Comparison of ENCODE assay signal across 17 mouse cellular contexts in genomic region chr6:29303726-29304125, GRCm38 (mm10). TPM values are rescaled to one million over a fixed set of nuclear protein-coding genes. Genes with fewer than 3 reads are reported as not detected.
DNase-seq lines count a peak whose midpoint lies in the region; ATAC-seq and TF ChIP-seq lines count a peak whose summit lies in the region.
"Had no signal": no experiment of that assay in that cellular context is flagged by ENCODE, and none has a peak within 500 bp of the region (broad histone marks: within the 10 kb centered on the region; RNA-seq: fewer than 3 reads in every experiment).

No protein-coding gene starts in this region.

- H3K4me3 ChIP-seq in intestine, postnatal 0 days (ENCODE audit: low read depth, low read length): no peak overlapping the region
- no peak overlapping the region for H3K4me3 ChIP-seq in intestine, embryonic 16.5 days (ENCODE audit: low read length)
- H3K4me3 ChIP-seq in lung, postnatal 0 days (ENCODE audit: low read depth, low read length): no peak overlapping the region
- H3K4me3 ChIP-seq in E14TG2a.4 (replicated peaks; ENCODE audit: low read length): no peak overlapping the region
- H3K4me3 ChIP-seq: kidney, embryonic 15.5 days; limb, embryonic 12.5 days had no signal

- no peak for DNase-seq in lung, postnatal 0 days (ENCODE audit: low spot score)
- DNase-seq in lung, adult 18-20 months: no peak
- DNase-seq in Patski (ENCODE audit: low read depth, low spot score): no peak
- DNase-seq: adrenal gland, postnatal 36 days; cerebellum, adult 9-11 months; thymus, postnatal 36 days had no signal

- TF ChIP-seq EP300 in lung, postnatal 0 days (IDR thresholded peaks at IDR 0.05): no peak

- H3K4me2 ChIP-seq in intestine, postnatal 0 days (replicated peaks; ENCODE audit: low read depth): no peak overlapping the region
- no peak overlapping the region for H3K4me2 ChIP-seq in intestine, embryonic 16.5 days (ENCODE audit: low read depth, low read length)
- H3K4me2 ChIP-seq in lung, postnatal 0 days (replicated peaks; ENCODE audit: low read depth, low read length): no peak overlapping the region
- H3K4me2 ChIP-seq: kidney, embryonic 15.5 days; limb, embryonic 12.5 days had no signal

- in situ Hi-C loops in Patski (cut with MboI; ENCODE audit: low pct_unique_long_range_greater_than_20kb): no loop called here

- no peaks in the 10 kb centered on the region for H3K36me3 ChIP-seq in intestine, postnatal 0 days (ENCODE audit: control insufficient read depth, insufficient read depth)
- no peaks in the 10 kb centered on the region for H3K36me3 ChIP-seq in intestine, embryonic 16.5 days (ENCODE audit: control insufficient read depth, insufficient read depth, low read length)
- no peaks in the 10 kb centered on the region for H3K36me3 ChIP-seq in lung, postnatal 0 days (ENCODE audit: insufficient read depth, low read length)
- no peaks in the 10 kb centered on the region for H3K36me3 ChIP-seq in E14TG2a.4 (ENCODE audit: insufficient read depth, low read length)
- H3K36me3 ChIP-seq: kidney, embryonic 15.5 days; limb, embryonic 12.5 days had no signal

- CTCF ChIA-PET in Patski (lab: Charles Lee): interaction anchor here (1.1 to 1.2 kb wide), 2 partner anchors 11 to 47 kb away, joined by 3 read pairs; no protein-coding TSS in a partner anchor

- H3K9me3 ChIP-seq in intestine, postnatal 0 days (ENCODE audit: control insufficient read depth): no peaks in the 10 kb centered on the region
- H3K9me3 ChIP-seq in intestine, embryonic 16.5 days (ENCODE audit: control insufficient read depth, low read length): no peaks in the 10 kb centered on the region; the same call in 1 of the 2 replicates
- peaks cover 3% of the 10 kb centered on the region; the same call in 1 of the 2 replicates for H3K9me3 ChIP-seq in lung, postnatal 0 days (ENCODE audit: low read length)
- no peaks in the 10 kb centered on the region for H3K9me3 ChIP-seq in E14TG2a.4 (ENCODE audit: low read length)
- H3K9me3 ChIP-seq: limb, embryonic 12.5 days had no signal

- no peak for ATAC-seq in intestine, postnatal 0 days
- ATAC-seq in intestine, embryonic 16.5 days: no peak
- ATAC-seq in lung, postnatal 0 days: no peak
- ATAC-seq in Patski: no peak
- no peak for ATAC-seq in CD4-positive, CD25-positive, alpha-beta regulatory T cell, adult 4 months
- ATAC-seq: forebrain, embryonic 14.5 days; inflammation-experienced regulatory T-cells, adult 6 months; midbrain, embryonic 16.5 days had no signal

- H3K27me3 ChIP-seq in intestine, postnatal 0 days (replicated peaks; ENCODE audit: control insufficient read depth, insufficient read depth, low read length): no peaks in the 10 kb centered on the region
- H3K27me3 ChIP-seq in intestine, embryonic 16.5 days (replicated peaks; ENCODE audit: control insufficient read depth, insufficient read depth, low read length): no peaks in the 10 kb centered on the region
- H3K27me3 ChIP-seq in lung, postnatal 0 days (replicated peaks; ENCODE audit: insufficient read depth, low read length): no peaks in the 10 kb centered on the region
- 0 out of 2 replicates have a peak, but pooled peaks cover 8% of the 10 kb centered on the region for H3K27me3 ChIP-seq in E14TG2a.4 (ENCODE audit: insufficient read depth, low read length)
- no peaks in the 10 kb centered on the region for H3K27me3 ChIP-seq in Patski
- H3K27me3 ChIP-seq: kidney, embryonic 15.5 days; limb, embryonic 12.5 days had no signal

- POLR2A ChIA-PET in Patski (lab: Charles Lee): no interaction called here

- peak; percentile 47 for TF ChIP-seq CTCF in intestine, postnatal 0 days (IDR thresholded peaks at IDR 0.05; ENCODE audit: low read depth)
- TF ChIP-seq CTCF in lung, postnatal 0 days (IDR thresholded peaks at IDR 0.05): peak; percentile 38
- TF ChIP-seq CTCF in E14TG2a.4 (conservative IDR thresholded peaks at IDR 0.05; ENCODE audit: low read length) (peak; percentile 28; the same call in 1 of the 2 replicates), Patski (IDR thresholded peaks at IDR 0.05) (peak; percentile 38)

- H3K4me1 ChIP-seq in intestine, postnatal 0 days (replicated peaks; ENCODE audit: control insufficient read depth, insufficient read depth, low read length): no peaks in the 10 kb centered on the region
- H3K4me1 ChIP-seq in intestine, embryonic 16.5 days (ENCODE audit: control insufficient read depth, insufficient read depth, low read length): no peaks in the 10 kb centered on the region
- no peaks in the 10 kb centered on the region for H3K4me1 ChIP-seq in lung, postnatal 0 days (ENCODE audit: insufficient read depth, low read depth, low read length)
- peaks cover 7% of the 10 kb centered on the region for H3K4me1 ChIP-seq in E14TG2a.4 (replicated peaks; ENCODE audit: low read depth, low read length)
- H3K4me1 ChIP-seq: kidney, embryonic 15.5 days; limb, embryonic 12.5 days had no signal

- no peak overlapping the region for H3K9ac ChIP-seq in intestine, postnatal 0 days (ENCODE audit: low read depth, low read length)
- no peak overlapping the region for H3K9ac ChIP-seq in intestine, embryonic 16.5 days (ENCODE audit: low read depth, low read length)
- no peak overlapping the region for H3K9ac ChIP-seq in lung, postnatal 0 days (replicated peaks; ENCODE audit: low read depth)
- H3K9ac ChIP-seq: kidney, embryonic 15.5 days; limb, embryonic 12.5 days had no signal

- 40% methylated on average over 5 of the region's 5 CpGs for WGBS in intestine, postnatal 0 days
- 33% methylated on average over 5 of the region's 5 CpGs for WGBS in intestine, embryonic 16.5 days
- WGBS in lung, postnatal 0 days: 35% methylated on average over 5 of the region's 5 CpGs

- no peak overlapping the region for H3K27ac ChIP-seq in intestine, postnatal 0 days (ENCODE audit: low read depth, low read length)
- no peak overlapping the region for H3K27ac ChIP-seq in intestine, embryonic 16.5 days (ENCODE audit: low read length)
- H3K27ac ChIP-seq in lung, postnatal 0 days (ENCODE audit: low read length): no peak overlapping the region
- H3K27ac ChIP-seq: kidney, embryonic 15.5 days; limb, embryonic 12.5 days had no signal

RNA-seq across cellular contexts. Expression of gene Fam71f1, which starts 15.2 kb away (rescaled TPM):
- polyA plus RNA-seq in intestine, postnatal 0 days (2015; fragmentation: Nextera tagmentation; extraction: Ambion mirVana): not detected in 2 replicates
- not detected in 2 replicates for polyA plus RNA-seq in intestine, embryonic 16.5 days (2015; fragmentation: Nextera tagmentation; extraction: Ambion mirVana)
- polyA plus RNA-seq in lung, postnatal 0 days (2015; fragmentation: Nextera tagmentation; extraction: Ambion mirVana): not detected in 2 replicates
- 0.18 TPM for polyA plus RNA-seq in Patski (2021)
- polyA plus RNA-seq in CD4-positive, CD25-positive, alpha-beta regulatory T cell, adult 4 months (2017; shearing (Covaris generic)): not detected
- polyA plus RNA-seq: forebrain, embryonic 14.5 days; hindbrain, embryonic 11.5 days; inflammation-experienced regulatory T-cells, adult 6 months; limb, embryonic 12.5 days; liver, embryonic 16.5 days; midbrain, embryonic 16.5 days had no signal

RNA-seq across cellular contexts. Expression of gene Fam71f2, which starts 24.3 kb away (rescaled TPM):
- polyA plus RNA-seq in intestine, postnatal 0 days (2015; fragmentation: Nextera tagmentation; extraction: Ambion mirVana): not detected in 2 replicates
- polyA plus RNA-seq in intestine, embryonic 16.5 days (2015; fragmentation: Nextera tagmentation; extraction: Ambion mirVana): 0.13 and 0.29 TPM in 2 replicates
- 0.79 and 1.2 TPM in 2 replicates for polyA plus RNA-seq in lung, postnatal 0 days (2015; fragmentation: Nextera tagmentation; extraction: Ambion mirVana)
- polyA plus RNA-seq in Patski (2021): 0.12 TPM
- polyA plus RNA-seq in CD4-positive, CD25-positive, alpha-beta regulatory T cell, adult 4 months (2017; shearing (Covaris generic)): under 1 TPM in 1 of 2 experiments, not detected in 1; 0.44 TPM

RNA-seq across cellular contexts. Expression of gene Hilpda, which starts 31.4 kb away (rescaled TPM):
- 20.7 and 27.2 TPM in 2 replicates for polyA plus RNA-seq in intestine, postnatal 0 days (2015; fragmentation: Nextera tagmentation; extraction: Ambion mirVana)
- 27.0 and 27.8 TPM in 2 replicates for polyA plus RNA-seq in intestine, embryonic 16.5 days (2015; fragmentation: Nextera tagmentation; extraction: Ambion mirVana)
- 126 and 150 TPM in 2 replicates for polyA plus RNA-seq in lung, postnatal 0 days (2015; fragmentation: Nextera tagmentation; extraction: Ambion mirVana)
- polyA plus RNA-seq in Patski (2021): 14.0 TPM
- 10 to 100 TPM; 32.4 to 37.1 TPM for polyA plus RNA-seq in CD4-positive, CD25-positive, alpha-beta regulatory T cell, adult 4 months (2017; shearing (Covaris generic))

RNA-seq across cellular contexts. Expression of gene Calu, which starts 44.1 kb away (rescaled TPM):
- 126 and 134 TPM in 2 replicates for polyA plus RNA-seq in intestine, postnatal 0 days (2015; fragmentation: Nextera tagmentation; extraction: Ambion mirVana)
- polyA plus RNA-seq in intestine, embryonic 16.5 days (2015; fragmentation: Nextera tagmentation; extraction: Ambion mirVana): 276 and 282 TPM in 2 replicates
- 232 and 238 TPM in 2 replicates for polyA plus RNA-seq in lung, postnatal 0 days (2015; fragmentation: Nextera tagmentation; extraction: Ambion mirVana)
- 448 TPM for polyA plus RNA-seq in Patski (2021)
- 10 to 100 TPM; 57.9 to 68.6 TPM for polyA plus RNA-seq in CD4-positive, CD25-positive, alpha-beta regulatory T cell, adult 4 months (2017; shearing (Covaris generic))
